Mouse (Mus musculus) CD4-positive, CD25-positive, alpha-beta regulatory T cell, adult 9 weeks (primary cell): Measurements from ENCODE around the gene Lcn12. TPM values are rescaled to one million over a fixed set of nuclear protein-coding genes. Genes with fewer than 3 reads are reported as not detected.

Source experiments
- polyA plus RNA-seq: library from polyadenylated mRNA; unstranded; fragments of 100-300 nt; shearing (Covaris generic); gene quantifications from one replicate; pipeline ENCODE4 v1.2.1, GENCODE M21; 2017

The Lcn12 gene
- polyA plus RNA-seq, result not detected

DNA sequence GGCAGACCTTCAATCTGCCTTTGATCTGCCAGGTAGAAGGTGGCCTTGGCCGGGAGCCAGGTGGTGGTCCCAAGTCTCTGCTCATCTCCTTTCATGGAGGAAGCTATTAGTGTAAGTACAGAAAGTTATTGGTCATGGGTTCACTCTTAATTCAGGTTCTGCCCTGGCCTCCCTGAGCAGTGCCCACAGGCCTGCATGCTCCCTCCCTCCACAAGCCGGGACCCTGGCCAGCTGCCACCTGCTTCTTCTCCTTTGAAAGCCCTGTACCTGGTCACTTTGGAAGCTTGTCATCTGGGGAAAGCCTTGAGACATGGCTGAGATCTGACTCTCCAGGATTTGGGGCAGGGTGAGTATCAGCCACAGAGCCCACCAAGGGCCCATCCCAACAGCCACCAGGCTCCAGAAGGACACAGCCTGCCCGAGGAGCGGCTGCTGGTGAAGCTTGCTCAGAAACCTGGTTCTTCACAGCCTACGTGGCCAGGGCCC, at the start of gene Lcn12:
Gene Lcn12 (minus strand): TSS at position 436 of the 486 bp plus-strand sequence.

GRCm38 (mm10) chr2:25501593-25502486, 8.1 kb upstream of the Lcn12 start, which contains the start of gene C8g:
TSS of gene C8g (minus strand) at chr2:25501719.

DNA sequence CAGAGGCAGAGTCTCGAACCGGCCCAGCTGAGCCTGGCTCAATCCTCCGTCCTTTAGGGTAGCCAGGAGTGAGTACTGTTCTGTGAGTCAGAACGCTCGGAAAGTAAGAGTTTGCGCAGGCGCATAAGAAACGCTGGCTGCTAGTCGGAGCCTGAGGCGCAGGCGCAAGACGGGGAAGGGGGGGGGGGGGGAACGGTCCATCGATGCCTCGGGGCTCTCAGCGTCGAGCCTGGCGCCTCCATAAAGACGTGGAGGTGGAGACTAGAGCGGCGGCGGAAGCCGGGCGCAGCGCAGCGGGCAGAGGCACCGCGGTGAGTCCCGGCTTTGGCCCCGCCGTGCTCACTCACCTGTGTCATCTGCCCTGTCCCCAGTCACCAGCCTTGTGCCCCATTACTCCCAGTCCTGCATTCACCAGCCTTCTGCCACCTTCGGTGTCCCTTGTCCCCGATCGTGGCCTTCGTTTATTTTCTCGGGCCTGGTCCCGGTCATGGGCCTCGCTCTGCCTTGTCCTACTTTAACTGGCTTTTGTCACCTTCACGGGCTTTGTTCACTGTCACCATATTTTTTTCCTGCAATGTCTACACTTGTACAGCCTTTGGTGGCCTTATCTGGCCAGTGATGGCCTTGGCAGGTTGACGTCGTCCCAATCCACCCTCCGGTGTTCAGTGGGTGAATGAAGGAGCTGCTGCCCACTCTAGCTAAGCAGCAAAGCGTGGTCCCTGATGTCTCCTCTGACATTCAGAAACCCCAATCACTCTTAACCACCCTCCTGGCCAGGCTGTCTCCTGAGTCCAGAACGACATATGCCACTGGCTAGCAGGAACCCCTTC, 7.1 kb upstream of the Lcn12 start, which contains the start of gene Fbxw5:
Gene Fbxw5 (plus strand): TSS at position 175 of the 830 bp plus-strand sequence.

DNA sequence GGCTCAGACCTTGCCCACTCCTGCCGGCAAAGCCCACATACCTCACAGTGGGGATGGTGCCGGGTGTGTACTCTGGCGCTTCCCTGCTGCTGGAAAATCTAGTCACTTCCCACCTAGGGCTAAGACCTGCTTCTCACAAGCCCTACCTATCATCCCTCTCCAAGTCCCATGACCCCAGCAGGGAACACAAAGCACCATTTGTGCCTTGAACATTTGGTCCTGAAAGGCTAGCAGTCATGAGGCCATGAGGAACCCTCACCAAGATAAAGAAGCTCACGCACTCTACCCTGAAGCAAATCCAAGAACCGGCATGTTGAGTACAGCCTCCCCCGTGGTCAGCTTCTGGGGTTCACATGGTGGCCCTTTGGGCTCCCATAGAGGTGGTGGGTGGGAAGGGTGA, 23.7 kb downstream of the Lcn12 start, which contains the start of gene Ptgds:
Gene Ptgds (minus strand): TSS at position 78 of the 400 bp plus-strand sequence.

GRCm38 (mm10) chr2:25460551-25461309, 33.0 kb downstream of the Lcn12 start, which contains the start of gene Paxx:
TSS of gene Paxx (minus strand) at chr2:25461094.

DNA sequence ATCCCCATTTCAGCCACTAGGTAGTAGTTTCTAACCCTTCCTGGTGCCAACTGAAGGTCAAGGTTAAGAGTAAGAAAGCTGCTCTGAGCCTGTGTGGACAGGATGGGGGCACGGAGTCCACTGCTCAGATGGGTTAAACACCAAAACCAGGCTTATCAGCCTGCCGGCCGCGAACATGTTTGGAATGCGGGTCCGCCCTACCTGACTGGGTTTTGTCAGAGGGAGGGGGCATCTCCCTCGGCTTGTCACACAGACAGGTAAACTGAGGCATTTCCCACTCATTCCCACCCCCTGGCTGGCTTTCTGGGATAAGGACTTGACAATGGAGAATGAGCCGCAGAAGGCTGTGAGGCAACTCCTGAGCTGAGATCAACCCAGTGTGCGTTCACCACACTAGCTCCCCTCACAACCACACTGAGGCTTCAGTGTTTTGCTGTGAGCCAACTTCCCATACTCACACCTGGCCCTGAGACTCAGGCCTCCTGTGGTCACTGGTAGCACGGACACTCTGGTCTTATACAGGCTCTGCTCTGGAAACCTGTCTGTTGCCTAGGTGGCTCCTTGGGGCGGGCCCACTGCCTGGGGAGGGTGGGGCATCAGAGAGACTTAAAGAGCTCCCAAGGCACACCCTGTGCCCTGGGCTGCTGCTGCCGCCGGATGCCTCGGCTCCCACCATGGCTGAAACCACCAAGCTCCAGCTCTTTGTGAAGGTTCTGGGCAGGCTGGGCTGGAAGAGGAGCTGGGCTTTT, 37.3 kb downstream of the Lcn12 start, which contains the start of gene Clic3:
Gene Clic3 (plus strand): TSS at position 634 of the 749 bp plus-strand sequence.

Other genes starting within 250 kb of the Lcn12 start
- 9.0 TPM for gene AL732309.1, start 247.0 kb downstream of the Lcn12 start, polyA plus RNA-seq
- gene Tmem203, start 238.5 kb downstream of the Lcn12 start, polyA plus RNA-seq, result 15.7 TPM
- gene Tprn, start 231.3 kb downstream of the Lcn12 start, polyA plus RNA-seq, result 2.7 TPM
- 148 TPM for gene Ssna1, start 221.5 kb downstream of the Lcn12 start, polyA plus RNA-seq
- gene Anapc2, start 221.4 kb downstream of the Lcn12 start, polyA plus RNA-seq, result 99.6 TPM
- not detected for gene Tmem210, start 205.8 kb downstream of the Lcn12 start, polyA plus RNA-seq
- gene Lrrc26, start 204.0 kb downstream of the Lcn12 start, polyA plus RNA-seq, result not detected
- gene Grin1, start 174.7 kb downstream of the Lcn12 start, polyA plus RNA-seq, result 0.36 TPM
- gene Man1b1, start 161.6 kb downstream of the Lcn12 start, polyA plus RNA-seq, result 26.1 TPM
- gene Dpp7, start 137.6 kb downstream of the Lcn12 start, polyA plus RNA-seq, result 23.7 TPM
- 12.9 TPM for gene Uap1l1, start 128.2 kb downstream of the Lcn12 start, polyA plus RNA-seq
- gene Sapcd2, start 121.6 kb downstream of the Lcn12 start, polyA plus RNA-seq, result 0.37 TPM
- gene Entpd2, start 98.0 kb downstream of the Lcn12 start, polyA plus RNA-seq, result not detected
- 1.1 TPM for gene Npdc1, start 94.6 kb downstream of the Lcn12 start, polyA plus RNA-seq
- gene Fut7, start 70.6 kb downstream of the Lcn12 start, polyA plus RNA-seq, result 6.8 TPM
- gene Abca2, start 65.2 kb downstream of the Lcn12 start, polyA plus RNA-seq, result 19.7 TPM
- 5.3 TPM for gene Clic3, start 37.1 kb downstream of the Lcn12 start, polyA plus RNA-seq
- 117 TPM for gene Paxx, start 32.8 kb downstream of the Lcn12 start, polyA plus RNA-seq
- gene Ptgds, start 23.9 kb downstream of the Lcn12 start, polyA plus RNA-seq, result not detected
- 125 TPM for gene Fbxw5, start 6.8 kb upstream of the Lcn12 start, polyA plus RNA-seq
- gene C8g, start 7.8 kb upstream of the Lcn12 start, polyA plus RNA-seq, result 10.0 TPM
- gene Traf2, start 53.0 kb upstream of the Lcn12 start, polyA plus RNA-seq, result 106 TPM
- gene Edf1, start 63.9 kb upstream of the Lcn12 start, polyA plus RNA-seq, result 249 TPM
- 1.0 TPM for gene Mamdc4, start 80.9 kb upstream of the Lcn12 start, polyA plus RNA-seq
- gene Phpt1, start 81.3 kb upstream of the Lcn12 start, polyA plus RNA-seq, result 88.8 TPM
- not detected for gene Ajm1, start 87.8 kb upstream of the Lcn12 start, polyA plus RNA-seq
- gene Rabl6, start 114.6 kb upstream of the Lcn12 start, polyA plus RNA-seq, result 8.2 TPM
- gene Ccdc183, start 123.8 kb upstream of the Lcn12 start, polyA plus RNA-seq, result not detected
- 2.1 TPM for gene Tmem141, start 128.1 kb upstream of the Lcn12 start, polyA plus RNA-seq
- 5.9 TPM for gene Fcna, start 134.1 kb upstream of the Lcn12 start, polyA plus RNA-seq
- not detected for gene Lcn8, start 159.2 kb upstream of the Lcn12 start, polyA plus RNA-seq
- not detected for gene Lcn5, start 164.0 kb upstream of the Lcn12 start, polyA plus RNA-seq
- gene Lcn6, start 182.9 kb upstream of the Lcn12 start, polyA plus RNA-seq, result 0.31 TPM
- 0.33 TPM for gene Lcn10, start 188.8 kb upstream of the Lcn12 start, polyA plus RNA-seq
- gene Obp2a, start 206.1 kb upstream of the Lcn12 start, polyA plus RNA-seq, result 0.88 TPM
- gene Bmyc, start 212.8 kb upstream of the Lcn12 start, polyA plus RNA-seq, result 119 TPM
- gene Obp2b, start 243.1 kb upstream of the Lcn12 start, polyA plus RNA-seq, result not detected